Mouse (Mus musculus): ENCODE measurements at regions not wholly inside any gene's neighbourhood (a gene's known extent, or its start where the extent isn't known, plus 50 kb on each side); places are given as distances from the start of the nearest gene placed in this dataset.

- no peak overlapping the region for H3K27ac ChIP-seq (ENCODE audit: insufficient read depth, low read depth, low read length)
- no peak overlapping the region for H3K4me3 ChIP-seq (ENCODE audit: insufficient read depth, low read length)
- TF ChIP-seq POLR2A (IDR thresholded peaks at IDR 0.05; ENCODE audit: borderline replicate concordance, low read depth, low read length) (no peak), CTCF (IDR thresholded peaks at IDR 0.05; ENCODE audit: low read depth, low read length) (no peak)
- H3K4me1 ChIP-seq (ENCODE audit: control insufficient read depth, insufficient read depth, low read length), result no peaks in the 10 kb centered on the region
Observed at GRCm38 (mm10) chr15:25137091-25137490, 276.5 kb downstream of the Basp1 start.

- Histone ChIP-seq H3K27ac (ENCODE audit: insufficient read depth, low read depth, low read length) (no peak overlapping the region), H3K4me3 (ENCODE audit: insufficient read depth, low read length) (no peak overlapping the region), H3K4me1 (ENCODE audit: control insufficient read depth, insufficient read depth, low read length) (no peaks in the 10 kb centered on the region)
- TF ChIP-seq CTCF (IDR thresholded peaks at IDR 0.05; ENCODE audit: low read depth, low read length) (no peak), POLR2A (IDR thresholded peaks at IDR 0.05; ENCODE audit: borderline replicate concordance, low read depth, low read length) (no peak)
Observed at GRCm38 (mm10) chr15:25135471-25136262, 277.9 kb downstream of the Basp1 start.

- no peak overlapping the region for H3K4me3 ChIP-seq (ENCODE audit: insufficient read depth, low read length)
- H3K27ac ChIP-seq (ENCODE audit: insufficient read depth, low read depth, low read length), result no peak overlapping the region
- no peaks in the 10 kb centered on the region for H3K4me1 ChIP-seq (ENCODE audit: control insufficient read depth, insufficient read depth, low read length)
- TF ChIP-seq POLR2A (IDR thresholded peaks at IDR 0.05; ENCODE audit: borderline replicate concordance, low read depth, low read length) (no peak), CTCF (IDR thresholded peaks at IDR 0.05; ENCODE audit: low read depth, low read length) (no peak)
Observed at GRCm38 (mm10) chr15:25130096-25130495, 283.5 kb downstream of the Basp1 start.

GRCm38 (mm10) chr15:25129572-25129971 lies 284.0 kb downstream of the Basp1 start:
- H3K4me1 ChIP-seq (ENCODE audit: control insufficient read depth, insufficient read depth, low read length), result no peaks in the 10 kb centered on the region
- H3K4me3 ChIP-seq (ENCODE audit: insufficient read depth, low read length), result no peak overlapping the region
- no peak overlapping the region for H3K27ac ChIP-seq (ENCODE audit: insufficient read depth, low read depth, low read length)
- TF ChIP-seq CTCF (IDR thresholded peaks at IDR 0.05; ENCODE audit: low read depth, low read length) (no peak), POLR2A (IDR thresholded peaks at IDR 0.05; ENCODE audit: borderline replicate concordance, low read depth, low read length) (no peak)

GRCm38 (mm10) chr15:25120441-25120840 lies 293.1 kb downstream of the Basp1 start:
- TF ChIP-seq POLR2A (IDR thresholded peaks at IDR 0.05; ENCODE audit: borderline replicate concordance, low read depth, low read length), result no peak
- TF ChIP-seq CTCF (IDR thresholded peaks at IDR 0.05; ENCODE audit: low read depth, low read length), result no peak

GRCm38 (mm10) chr15:25117980-25118379 lies 295.6 kb downstream of the Basp1 start:
- H3K4me1 ChIP-seq (ENCODE audit: control insufficient read depth, insufficient read depth, low read length), result no peaks in the 10 kb centered on the region
- TF ChIP-seq POLR2A (IDR thresholded peaks at IDR 0.05; ENCODE audit: borderline replicate concordance, low read depth, low read length), result no peak
- no peak for TF ChIP-seq CTCF (IDR thresholded peaks at IDR 0.05; ENCODE audit: low read depth, low read length)
- H3K27ac ChIP-seq (ENCODE audit: insufficient read depth, low read depth, low read length), result no peak overlapping the region

More at GRCm38 (mm10) chr15:25120441-25120840, 293.1 kb downstream of the Basp1 start:
- Histone ChIP-seq H3K4me1 (ENCODE audit: control insufficient read depth, insufficient read depth, low read length) (no peaks in the 10 kb centered on the region), H3K4me3 (ENCODE audit: insufficient read depth, low read length) (no peak overlapping the region), H3K27ac (ENCODE audit: insufficient read depth, low read depth, low read length) (no peak overlapping the region)

GRCm38 (mm10) chr15:25102727-25103126 lies 310.8 kb downstream of the Basp1 start:
- Histone ChIP-seq H3K4me3 (ENCODE audit: insufficient read depth, low read length) (no peak overlapping the region), H3K4me1 (ENCODE audit: control insufficient read depth, insufficient read depth, low read length) (no peaks in the 10 kb centered on the region), H3K27ac (ENCODE audit: insufficient read depth, low read depth, low read length) (no peak overlapping the region)
- TF ChIP-seq CTCF (IDR thresholded peaks at IDR 0.05; ENCODE audit: low read depth, low read length) (no peak), POLR2A (IDR thresholded peaks at IDR 0.05; ENCODE audit: borderline replicate concordance, low read depth, low read length) (no peak)

More at GRCm38 (mm10) chr15:25117980-25118379, 295.6 kb downstream of the Basp1 start:
- no peak overlapping the region for H3K4me3 ChIP-seq (ENCODE audit: insufficient read depth, low read length)

- Histone ChIP-seq H3K4me1 (ENCODE audit: control insufficient read depth, insufficient read depth, low read length) (no peaks in the 10 kb centered on the region), H3K27ac (ENCODE audit: insufficient read depth, low read depth, low read length) (no peak overlapping the region), H3K4me3 (ENCODE audit: insufficient read depth, low read length) (no peak overlapping the region)
- TF ChIP-seq CTCF (IDR thresholded peaks at IDR 0.05; ENCODE audit: low read depth, low read length), result no peak
Observed at GRCm38 (mm10) chr15:25093758-25094157, 319.8 kb downstream of the Basp1 start.

GRCm38 (mm10) chr15:25069701-25070100 lies 343.9 kb downstream of the Basp1 start:
- Histone ChIP-seq H3K4me1 (ENCODE audit: control insufficient read depth, insufficient read depth, low read length) (no peaks in the 10 kb centered on the region), H3K4me3 (ENCODE audit: insufficient read depth, low read length) (no peak overlapping the region), H3K27ac (ENCODE audit: insufficient read depth, low read depth, low read length) (no peak overlapping the region)
- TF ChIP-seq POLR2A (IDR thresholded peaks at IDR 0.05; ENCODE audit: borderline replicate concordance, low read depth, low read length) (no peak), CTCF (IDR thresholded peaks at IDR 0.05; ENCODE audit: low read depth, low read length) (no peak)

GRCm38 (mm10) chr15:25059347-25059746 lies 354.2 kb downstream of the Basp1 start:
- H3K27ac ChIP-seq (ENCODE audit: insufficient read depth, low read depth, low read length), result no peak overlapping the region
- TF ChIP-seq POLR2A (IDR thresholded peaks at IDR 0.05; ENCODE audit: borderline replicate concordance, low read depth, low read length), result no peak
- no peak for TF ChIP-seq CTCF (IDR thresholded peaks at IDR 0.05; ENCODE audit: low read depth, low read length)
- no peaks in the 10 kb centered on the region for H3K4me1 ChIP-seq (ENCODE audit: control insufficient read depth, insufficient read depth, low read length)
- H3K4me3 ChIP-seq (ENCODE audit: insufficient read depth, low read length), result no peak overlapping the region

Data from bone marrow macrophage, adult 2 months (primary cell).